Mouse (Mus musculus) stomach, embryonic 14.5 days (tissue): ENCODE results near the gene 6030468B19Rik. TPM values are rescaled to one million over a fixed set of nuclear protein-coding genes. Genes with fewer than 3 reads are reported as not detected.

Experiments used
- ATAC-seq: fragments of 200-750 bp; cut with Nextera tagmentation; 2 replicates; pipeline ENCODE4 v1.8.0; 2017; ENCODE audit warnings: low read depth, moderate TSS enrichment; ENCODE audit not compliant: insufficient number of reproducible peaks, insufficient read depth, low FRiP score
- H3K27ac ChIP-seq: fragments of 300-500 bp; sonication (generic); 2 replicates; pipeline ENCODE4 v1.5.1; 2014; ENCODE audit warnings: mild to moderate bottlenecking, low read length, moderate library complexity, mixed read lengths
- H3K27me3 ChIP-seq: fragments of 300-500 bp; sonication (generic); 2 replicates; pipeline ENCODE4 v1.6.1; 2014; ENCODE audit warnings: low read length, control low read depth, mixed read lengths; ENCODE audit not compliant: control insufficient read depth, insufficient read depth
- H3K36me3 ChIP-seq: fragments of 300-500 bp; sonication (generic); 2 replicates; pipeline ENCODE4 v1.6.1; 2014; ENCODE audit warnings: mild to moderate bottlenecking, control low read depth, low read length, moderate library complexity, mixed read lengths; ENCODE audit not compliant: control insufficient read depth, insufficient read depth
- H3K4me1 ChIP-seq: fragments of 300-500 bp; sonication (generic); 2 replicates; pipeline ENCODE4 v1.6.1; 2014; ENCODE audit warnings: low read length, control low read depth, mixed read lengths; ENCODE audit not compliant: control insufficient read depth, insufficient read depth
- H3K4me2 ChIP-seq: fragments of 300-500 bp; sonication (generic); replicated peaks from 2 replicates; pipeline ENCODE4 v1.6.1; 2014; ENCODE audit warnings: low read depth, low read length, control low read depth
- H3K4me3 ChIP-seq: fragments of 300-500 bp; sonication (generic); 2 replicates; pipeline ENCODE4 v1.5.1; 2014; ENCODE audit warnings: low read depth, low read length, control low read depth
- H3K9ac ChIP-seq: fragments of 300-500 bp; sonication (generic); replicated peaks from 2 replicates; pipeline ENCODE4 v1.6.1; 2014; ENCODE audit warnings: low read depth, mild to moderate bottlenecking, control low read depth, low read length, moderate library complexity, mixed read lengths
- H3K9me3 ChIP-seq: fragments of 300-500 bp; sonication (generic); 2 replicates; pipeline ENCODE4 v1.6.1; 2016; ENCODE audit warnings: low read depth, low read length, control low read depth; ENCODE audit not compliant: control insufficient read depth
- WGBS: fragments of 180-500 bp; shearing (Covaris S2); extraction: QIAGEN DNeasy Blood & Tissue Kit; methylation state at CpG from one replicate; pipeline ENCODE4 v1.1.7; 2014; 5-methylcytosine and 5-hydroxymethylcytosine counted together
- polyA plus RNA-seq: library from polyadenylated mRNA; unstranded; fragments of >200 nt; fragmentation: Nextera tagmentation; extraction: Ambion mirVana; gene quantifications from 2 replicates; pipeline ENCODE4 v1.2.1, GENCODE M21; 2014

6030468B19Rik gene
- polyA plus RNA-seq, 1 experiment from 2014 or later: 0.23 TPM

DNA sequence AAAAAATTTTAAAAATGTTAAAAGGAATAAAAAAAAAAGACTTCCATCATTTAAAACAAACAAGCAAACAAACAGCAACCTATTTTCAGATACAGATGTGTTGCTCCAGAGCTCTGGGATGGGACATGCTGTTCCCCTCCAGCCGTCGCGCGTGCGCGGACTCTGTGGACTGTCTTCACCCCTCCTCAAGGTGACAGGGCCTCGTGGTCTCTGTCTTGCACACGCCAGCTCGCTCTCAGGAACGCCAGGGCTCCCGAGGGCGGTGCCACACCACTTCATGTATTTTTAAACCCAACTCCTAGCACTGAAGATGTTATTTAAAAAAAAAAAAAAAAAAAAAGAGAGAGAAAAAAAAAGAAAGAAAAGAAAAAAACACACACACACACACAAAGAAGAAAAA is 35.2 kb upstream of the 6030468B19Rik start:
- no peak for ATAC-seq
- H3K4me1 ChIP-seq: no peaks in the 10 kb centered on the region
- H3K36me3 ChIP-seq: peaks cover 65% of the 10 kb centered on the region
- whole genome bisulfite sequencing: 88% methylated on average over 12 of the region's 12 CpGs
- no peaks in the 10 kb centered on the region for H3K27me3 ChIP-seq
- H3K9me3 ChIP-seq: no peaks in the 10 kb centered on the region
- no peak overlapping the region for H3K27ac ChIP-seq
- H3K4me2 ChIP-seq: no peak overlapping the region
- H3K4me3 ChIP-seq: no peak overlapping the region
- no peak overlapping the region for H3K9ac ChIP-seq

DNA sequence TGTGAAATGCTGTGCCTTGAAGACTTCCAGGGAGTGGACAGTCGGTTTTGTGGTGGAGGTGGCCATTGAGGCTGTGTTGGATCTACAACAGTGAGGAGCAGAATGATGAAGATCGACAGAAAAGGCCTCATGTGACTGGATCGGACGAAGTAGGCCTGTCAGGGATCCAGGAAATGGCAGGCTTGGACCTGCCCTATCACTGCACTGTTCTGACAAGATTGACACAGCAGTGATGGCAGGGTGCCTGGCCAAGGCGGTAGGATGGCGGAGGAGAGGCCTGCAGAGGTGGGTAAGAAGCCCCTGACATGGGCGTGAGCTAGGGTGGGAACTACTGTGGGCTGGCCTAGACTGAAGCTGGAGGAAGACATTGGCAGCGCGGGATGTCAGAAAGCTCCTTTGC is 33.1 kb upstream of the 6030468B19Rik start:
- Histone ChIP-seq H3K9ac (no peak overlapping the region), H3K9me3 (no peaks in the 10 kb centered on the region), H3K27me3 (no peaks in the 10 kb centered on the region), H3K4me1 (peaks cover 5% of the 10 kb centered on the region; the same call in 1 of the 2 replicates), H3K4me2 (no peak overlapping the region), H3K27ac (no peak overlapping the region), H3K36me3 (peaks cover 45% of the 10 kb centered on the region), H3K4me3 (no peak overlapping the region)
- WGBS: 87% methylated on average over 9 of the region's 9 CpGs
- ATAC-seq: no peak

DNA sequence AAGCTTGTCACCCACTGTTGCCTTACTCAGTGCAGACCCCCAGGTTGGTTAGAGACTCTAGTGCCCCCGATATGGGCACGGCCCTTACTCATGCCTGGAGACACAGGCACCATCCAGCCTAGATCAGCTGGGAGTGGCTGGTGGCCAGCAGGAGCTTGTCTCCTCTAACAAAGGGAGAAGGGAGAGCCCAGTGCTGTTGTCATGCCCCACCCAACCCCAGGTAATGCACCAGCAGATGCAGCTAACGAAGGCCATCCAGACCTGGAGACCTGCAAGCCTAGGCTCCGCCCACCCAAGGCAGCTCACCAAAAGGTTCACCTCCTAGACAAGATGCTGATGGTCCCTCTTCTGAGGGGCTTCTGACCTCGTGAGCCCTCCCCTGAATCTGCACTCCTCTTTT is 32.1 kb upstream of the 6030468B19Rik start:
- peaks cover 6% of the 10 kb centered on the region; the same call in 1 of the 2 replicates for H3K4me1 ChIP-seq
- no peak overlapping the region for H3K4me2 ChIP-seq
- no peak overlapping the region for H3K27ac ChIP-seq
- WGBS: 90% methylated on average over 5 of the region's 5 CpGs
- peaks cover 35% of the 10 kb centered on the region for H3K36me3 ChIP-seq
- no peak overlapping the region for H3K9ac ChIP-seq
- H3K9me3 ChIP-seq: no peaks in the 10 kb centered on the region
- no peaks in the 10 kb centered on the region for H3K27me3 ChIP-seq
- ATAC-seq: no peak
- no peak overlapping the region for H3K4me3 ChIP-seq

DNA sequence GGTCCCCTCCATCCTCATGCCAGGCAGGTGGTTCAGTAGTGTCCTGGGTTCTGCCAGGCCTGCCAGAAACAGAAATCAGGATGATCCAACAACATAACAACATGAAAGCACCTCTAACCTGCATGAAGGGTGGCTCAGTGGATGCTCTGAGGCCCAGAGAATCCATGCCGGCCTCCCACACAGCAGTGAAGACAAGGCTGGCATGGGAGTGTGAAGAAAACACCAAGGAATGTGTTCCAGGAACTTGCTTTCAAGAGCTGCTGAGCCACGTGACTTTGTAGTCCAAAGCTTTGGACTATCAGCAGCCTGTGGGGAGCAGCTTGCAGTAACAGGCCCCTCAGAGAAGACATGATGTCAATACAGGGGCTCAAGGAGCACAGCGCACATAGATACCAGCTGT is 31.2 kb upstream of the 6030468B19Rik start:
- H3K27ac ChIP-seq: no peak overlapping the region
- H3K4me3 ChIP-seq: no peak overlapping the region
- no peak overlapping the region for H3K4me2 ChIP-seq
- H3K36me3 ChIP-seq: peaks cover 27% of the 10 kb centered on the region
- H3K9me3 ChIP-seq: no peaks in the 10 kb centered on the region
- WGBS: 82% methylated on average over 3 of the region's 3 CpGs
- no peak for ATAC-seq
- peaks cover 6% of the 10 kb centered on the region; the same call in 1 of the 2 replicates for H3K4me1 ChIP-seq
- H3K9ac ChIP-seq: no peak overlapping the region
- H3K27me3 ChIP-seq: no peaks in the 10 kb centered on the region

DNA sequence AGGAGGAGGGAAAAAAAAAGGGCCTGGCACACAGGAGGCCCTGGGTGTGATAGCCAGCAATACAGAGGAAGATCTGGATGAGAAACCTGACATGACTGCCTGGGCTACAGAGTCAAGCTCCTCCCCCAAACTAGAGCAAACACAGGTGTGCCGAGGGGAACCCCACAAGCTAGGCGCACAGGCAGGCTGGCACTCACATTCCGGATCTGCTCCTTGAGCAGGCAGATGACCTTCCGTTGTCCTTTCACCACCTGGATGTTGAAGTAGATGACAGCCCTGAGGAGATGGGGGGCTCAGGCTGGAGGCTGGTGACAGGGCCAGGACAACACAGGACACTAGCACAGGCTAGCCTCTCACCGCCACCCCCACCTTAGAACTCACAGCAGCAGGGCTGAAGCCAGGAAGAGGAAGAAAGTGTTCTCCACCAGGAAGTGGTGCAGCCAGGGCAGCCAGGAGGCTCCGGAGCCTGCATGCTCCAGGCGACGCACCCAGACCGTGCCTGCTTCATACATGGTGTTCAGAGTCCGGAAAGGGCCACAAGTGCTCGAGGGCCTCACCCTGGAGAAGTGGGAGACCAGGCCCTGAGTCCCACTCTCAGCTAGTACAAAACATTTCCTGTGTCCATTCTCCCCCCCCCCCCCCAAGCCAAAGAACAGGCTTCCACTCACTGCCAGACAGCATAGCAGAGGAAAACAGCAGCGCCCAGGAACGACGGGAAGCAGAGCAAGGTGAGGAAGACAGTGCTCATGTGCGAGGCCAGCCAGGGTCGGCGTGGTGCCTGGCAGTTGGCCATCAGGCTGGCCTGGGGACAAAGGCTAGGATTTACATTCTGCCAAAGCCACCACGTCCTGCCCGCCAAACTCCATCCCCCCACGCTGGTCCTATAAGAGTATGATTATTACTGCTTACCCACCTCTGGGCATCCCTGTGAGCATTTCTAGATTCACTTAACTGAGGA is 28.5 kb upstream of the 6030468B19Rik start:
- Histone ChIP-seq H3K36me3 (peaks cover 24% of the 10 kb centered on the region), H3K9me3 (no peaks in the 10 kb centered on the region), H3K4me3 (no peak overlapping the region), H3K27ac (no peak overlapping the region), H3K4me1 (peaks cover 6% of the 10 kb centered on the region; the same call in 1 of the 2 replicates), H3K27me3 (no peaks in the 10 kb centered on the region), H3K9ac (no peak overlapping the region), H3K4me2 (no peak overlapping the region)
- WGBS: 83% methylated on average over 20 of the region's 20 CpGs
- no peak for ATAC-seq

DNA sequence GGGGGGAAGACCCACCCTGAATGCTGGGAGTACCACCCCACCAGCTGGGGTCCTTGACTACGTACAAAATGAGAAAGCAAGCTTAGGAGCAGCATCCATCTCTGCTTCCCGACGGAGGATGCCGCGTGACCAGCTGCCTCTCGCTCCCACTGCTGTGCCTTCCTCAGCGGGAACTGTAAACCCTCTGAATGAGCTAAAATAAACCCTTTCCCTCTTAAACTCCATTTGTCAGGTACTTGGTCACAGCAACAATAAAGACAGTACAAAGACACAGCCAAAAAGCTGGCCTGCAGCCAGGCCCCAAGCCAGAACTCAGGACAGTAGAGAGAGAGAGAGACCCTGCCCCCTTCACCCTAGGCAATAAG is 27.8 kb upstream of the 6030468B19Rik start:
- H3K36me3 ChIP-seq: peaks cover 21% of the 10 kb centered on the region
- no peaks in the 10 kb centered on the region for H3K27me3 ChIP-seq
- no peak for ATAC-seq
- no peaks in the 10 kb centered on the region for H3K9me3 ChIP-seq
- H3K9ac ChIP-seq: no peak overlapping the region
- no peak overlapping the region for H3K27ac ChIP-seq
- peaks cover 6% of the 10 kb centered on the region; the same call in 1 of the 2 replicates for H3K4me1 ChIP-seq
- H3K4me3 ChIP-seq: no peak overlapping the region
- no peak overlapping the region for H3K4me2 ChIP-seq
- WGBS: 84% methylated on average over 7 of the region's 7 CpGs

DNA sequence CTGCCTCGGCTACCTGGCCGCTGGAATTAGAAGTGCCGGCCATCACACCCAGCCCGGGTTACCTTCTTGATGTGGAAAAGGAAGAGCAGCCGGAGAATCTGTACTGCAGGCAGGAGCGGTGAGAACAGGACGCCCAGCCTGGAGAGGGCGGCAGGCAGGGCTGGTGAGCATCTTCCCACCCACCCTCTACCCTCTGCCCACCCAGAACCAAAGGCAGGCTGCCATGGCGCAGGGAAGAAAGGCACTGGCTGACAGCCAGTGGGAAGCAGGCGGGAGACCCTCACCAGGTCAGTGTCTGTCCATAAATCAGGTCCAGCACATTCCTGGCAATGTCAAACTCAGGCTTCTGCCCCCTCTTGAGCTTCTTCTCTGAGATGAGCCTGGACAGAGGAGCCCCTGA is 27.1 kb upstream of the 6030468B19Rik start:
- Histone ChIP-seq H3K4me1 (peaks cover 6% of the 10 kb centered on the region; the same call in 1 of the 2 replicates), H3K4me2 (no peak overlapping the region), H3K9me3 (no peaks in the 10 kb centered on the region), H3K27me3 (no peaks in the 10 kb centered on the region), H3K9ac (no peak overlapping the region), H3K36me3 (peaks cover 15% of the 10 kb centered on the region; the same call in 1 of the 2 replicates), H3K27ac (no peak overlapping the region), H3K4me3 (no peak overlapping the region)
- 71% methylated on average over 10 of the region's 10 CpGs for WGBS
- ATAC-seq: no peak

DNA sequence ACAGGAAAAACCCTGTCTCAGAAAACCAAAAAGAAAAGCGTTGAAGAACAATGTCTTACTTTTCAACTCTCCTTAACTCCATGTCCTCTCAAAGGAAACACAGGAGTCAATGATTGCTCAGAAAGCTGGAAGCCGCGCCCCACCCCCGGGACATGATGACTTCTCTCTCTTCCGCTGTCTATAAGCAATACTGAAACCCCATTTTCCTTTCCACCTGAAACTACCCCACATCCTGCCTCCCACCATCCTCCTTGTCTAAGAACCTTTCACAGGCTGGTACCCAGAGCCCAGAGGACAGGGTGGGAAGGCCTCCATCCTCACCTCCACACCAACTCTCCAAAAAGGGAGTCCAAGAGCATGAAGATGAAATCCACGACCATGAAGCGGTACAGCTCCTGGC is 25.1 kb upstream of the 6030468B19Rik start:
- no peaks in the 10 kb centered on the region for H3K27me3 ChIP-seq
- H3K4me2 ChIP-seq: no peak overlapping the region
- H3K9ac ChIP-seq: no peak overlapping the region
- H3K36me3 ChIP-seq: peaks cover 8% of the 10 kb centered on the region; the same call in 1 of the 2 replicates
- no peaks in the 10 kb centered on the region for H3K9me3 ChIP-seq
- peaks cover 6% of the 10 kb centered on the region; the same call in 1 of the 2 replicates for H3K4me1 ChIP-seq
- no peak overlapping the region for H3K4me3 ChIP-seq
- ATAC-seq: no peak
- WGBS: 91% methylated on average over 7 of the region's 7 CpGs
- H3K27ac ChIP-seq: no peak overlapping the region
